Mouse (Mus musculus) myocyte (in vitro differentiated cells): ENCODE measurements at regions not wholly inside any gene's neighbourhood (a gene's known extent, or its start where the extent isn't known, plus 50 kb on each side); places are given as distances from the start of the nearest gene placed in this dataset.

Source experiments
- CEBPB ChIP-seq: IDR thresholded peaks from 2 replicates; pipeline ENCODE4 v1.6.1; 2011; ENCODE audit warnings: mild to moderate bottlenecking, moderate library complexity; ENCODE audit not compliant: poor library complexity, insufficient read depth, severe bottlenecking
- MAX ChIP-seq: IDR thresholded peaks from one replicate; pipeline ENCODE4 v1.6.1; 2011; ENCODE audit warnings: low read depth, mild to moderate bottlenecking, control low read depth
- MYOD1 ChIP-seq, 3 experiments: IDR thresholded peaks; one replicate each; pipeline ENCODE4 v1.6.1; 2011; ENCODE audit warnings: control low read depth in 2 of 3, low read depth in 2 of 3, mild to moderate bottlenecking in 2 of 3, moderate library complexity in 1 of 3; ENCODE audit not compliant: insufficient read length in 2 of 3, control insufficient read depth in 1 of 3
- MYOG ChIP-seq, 3 experiments: IDR thresholded peaks; one replicate each; pipeline ENCODE4 v1.6.1; 2011; ENCODE audit warnings: control low read depth in 2 of 3, low read depth in 2 of 3, mild to moderate bottlenecking in 2 of 3; ENCODE audit not compliant: insufficient read length in 2 of 3, control insufficient read depth in 1 of 3, insufficient read depth in 1 of 3
- POLR2A ChIP-seq: IDR thresholded peaks from one replicate; pipeline ENCODE4 v1.6.1; 2011; ENCODE audit warnings: low read depth, mild to moderate bottlenecking, control low read depth, moderate library complexity; ENCODE audit not compliant: insufficient read length
- POLR2AphosphoS2 ChIP-seq: IDR thresholded peaks from one replicate; pipeline ENCODE4 v1.6.1; 2011; ENCODE audit warnings: low read depth, control low read depth; ENCODE audit not compliant: insufficient read length
- SRF ChIP-seq: IDR thresholded peaks from one replicate; pipeline ENCODE4 v1.6.1; 2011; ENCODE audit warnings: low read depth; ENCODE audit not compliant: control insufficient read depth, insufficient read length
- TCF12 ChIP-seq: IDR thresholded peaks from one replicate; pipeline ENCODE4 v1.6.1; 2011; ENCODE audit warnings: mild to moderate bottlenecking, control low read depth; ENCODE audit not compliant: poor library complexity, insufficient read depth, severe bottlenecking
- TCF3 ChIP-seq: IDR thresholded peaks from one replicate; pipeline ENCODE4 v1.6.1; 2011; ENCODE audit warnings: low read depth, control low read depth; ENCODE audit not compliant: insufficient read length

DNA sequence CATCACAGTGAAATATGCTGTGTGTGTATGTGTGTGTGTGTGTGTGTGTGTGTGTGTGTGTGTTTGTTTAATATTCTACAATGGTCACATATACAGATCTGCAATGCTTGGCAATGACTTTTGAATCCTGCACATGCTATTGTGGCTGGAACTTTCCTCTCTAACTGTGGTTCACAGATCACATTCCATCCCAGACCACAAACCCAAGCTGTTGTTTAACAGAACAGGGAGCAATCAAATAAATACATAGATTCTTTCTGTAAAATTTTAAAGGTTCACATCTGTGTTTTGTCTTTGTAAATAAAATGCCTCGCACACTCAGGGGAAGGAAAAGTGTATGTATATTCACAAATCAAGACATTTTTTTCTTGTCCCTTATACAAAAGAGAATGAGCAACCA is 744.9 kb upstream of the Jmjd1c start:
- TF ChIP-seq MAX = no peak
- TF ChIP-seq POLR2A = no peak
- no peak for TF ChIP-seq TCF3
- TF ChIP-seq POLR2AphosphoS2 = no peak
- 0 out of 2 replicates have a peak, but pooled peaks have one; percentile 34 for TF ChIP-seq CEBPB
- TF ChIP-seq MYOG (IDR thresholded peaks at IDR 0.05; ENCODE audit: control insufficient read depth in 1 of 3, insufficient read depth in 1 of 3, insufficient read length in 2 of 3, low read depth in 2 of 3) = no peak
- TF ChIP-seq TCF12 = no peak
- no peak for TF ChIP-seq SRF
- no peak for TF ChIP-seq MYOD1 (IDR thresholded peaks at IDR 0.05; ENCODE audit: control insufficient read depth in 1 of 3, insufficient read length in 2 of 3, low read depth in 2 of 3)
